Mouse (Mus musculus): ENCODE measurements around the gene Olfr523. TPM values are rescaled to one million over a fixed set of nuclear protein-coding genes. Genes with fewer than 3 reads are reported as not detected.
A peak's percentile ranks its signal among the peaks of the same experiment; 100 is the strongest.
"Not testable (repeated sequence)": the region's sequence is repeated elsewhere in the genome, so short reads cannot be mapped to it uniquely, and the experiment has no call there.

Gene Olfr523
- polyA plus RNA-seq (2012; rRNA removed): not detected in 2 replicates

DNA sequence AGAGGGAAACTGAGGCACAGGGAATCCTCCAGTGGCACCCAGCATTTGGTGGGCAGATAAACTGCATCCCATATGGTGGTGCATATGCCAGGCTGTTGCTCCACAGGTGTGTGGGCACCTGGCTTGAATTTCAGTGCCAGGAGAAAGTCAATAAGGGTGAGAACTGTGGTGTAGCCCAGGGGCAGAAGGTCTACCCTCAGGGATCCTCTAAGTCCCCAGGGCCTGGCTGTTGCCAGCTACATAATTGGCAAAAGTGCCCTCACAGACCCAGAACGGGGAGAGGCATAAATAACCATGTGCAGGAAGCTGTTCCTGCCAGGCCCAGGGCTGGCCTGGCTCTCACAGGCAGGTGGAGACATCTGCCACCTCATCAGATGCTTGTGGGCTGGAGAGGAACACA, at the start of gene Olfr523:
Gene Olfr523 (plus strand): TSS at position 282 of the 400 bp plus-strand sequence.
- no peak for DNase-seq (ENCODE audit: low read depth)
- TF ChIP-seq POLR2A (IDR thresholded peaks at IDR 0.05; ENCODE audit: borderline replicate concordance, extremely low read depth, insufficient read depth, insufficient read length, poor library complexity, severe bottlenecking) (no peak), CTCF (IDR thresholded peaks at IDR 0.05; ENCODE audit: borderline replicate concordance, extremely low read depth, insufficient read depth, insufficient read length) (no peak)

DNA sequence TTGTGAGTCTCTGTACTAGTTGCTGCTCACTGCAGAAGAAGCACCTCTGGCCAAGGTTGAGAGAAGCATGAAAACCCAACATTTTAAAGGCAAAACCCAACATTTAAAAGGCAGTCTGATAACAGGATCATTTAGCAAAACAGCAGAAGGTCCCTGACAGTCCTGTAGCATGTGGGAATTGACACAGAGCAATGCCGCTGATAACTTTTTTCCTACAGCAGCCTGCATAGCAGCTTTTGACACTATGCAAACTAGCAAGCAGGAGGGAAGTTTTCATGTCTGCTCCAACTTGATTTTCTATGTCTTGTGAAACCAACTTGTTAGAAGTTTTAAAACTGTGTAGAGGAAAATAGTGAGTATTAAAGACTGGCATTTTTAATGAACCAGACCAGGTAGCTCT, 48.6 kb upstream of the Olfr523 start:
- no peak for DNase-seq (ENCODE audit: low read depth)
- TF ChIP-seq CTCF (IDR thresholded peaks at IDR 0.05; ENCODE audit: borderline replicate concordance, extremely low read depth, insufficient read depth, insufficient read length) (no peak), POLR2A (IDR thresholded peaks at IDR 0.05; ENCODE audit: borderline replicate concordance, extremely low read depth, insufficient read depth, insufficient read length, poor library complexity, severe bottlenecking) (no peak)

DNA sequence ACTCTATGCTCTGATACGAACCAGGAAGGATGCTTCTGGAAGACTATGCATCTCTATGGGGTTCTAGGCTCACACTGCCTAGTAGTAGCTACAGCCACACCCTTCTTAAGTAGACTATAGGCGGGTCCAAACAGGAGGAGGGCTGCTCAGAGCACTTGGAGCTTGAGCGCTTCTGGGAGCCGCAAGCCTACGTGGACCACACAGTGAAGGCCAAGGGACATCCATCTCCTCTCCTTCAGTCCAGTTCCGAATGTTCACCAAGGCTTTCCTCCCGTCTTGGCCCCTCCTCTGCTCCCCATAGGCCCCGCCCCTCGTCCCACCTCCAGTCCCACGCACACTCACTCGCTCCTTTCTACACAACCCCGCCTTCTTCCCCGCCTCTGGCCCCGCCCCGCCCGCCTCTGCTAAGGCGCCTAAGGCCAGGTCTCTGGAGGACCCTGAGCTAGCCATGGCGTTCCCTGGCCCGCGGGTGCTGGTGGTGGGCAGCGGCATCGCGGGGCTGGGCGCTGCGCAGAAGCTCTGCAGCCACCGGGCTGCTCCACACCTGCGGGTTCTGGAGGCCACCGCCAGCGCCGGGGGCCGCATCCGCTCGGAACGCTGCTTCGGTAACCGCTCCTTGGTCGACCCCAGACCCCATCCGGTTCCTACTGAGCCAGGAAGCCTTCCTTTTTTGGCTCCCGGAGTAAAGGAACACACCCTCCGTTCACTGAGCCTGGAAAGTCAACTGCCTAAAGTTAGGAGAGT, 47.6 kb upstream of the Olfr523 start:
- DNase-seq (ENCODE audit: low read depth): peak; percentile 96
- no peak for TF ChIP-seq CTCF (IDR thresholded peaks at IDR 0.05; ENCODE audit: borderline replicate concordance, extremely low read depth, insufficient read depth, insufficient read length)

DNA sequence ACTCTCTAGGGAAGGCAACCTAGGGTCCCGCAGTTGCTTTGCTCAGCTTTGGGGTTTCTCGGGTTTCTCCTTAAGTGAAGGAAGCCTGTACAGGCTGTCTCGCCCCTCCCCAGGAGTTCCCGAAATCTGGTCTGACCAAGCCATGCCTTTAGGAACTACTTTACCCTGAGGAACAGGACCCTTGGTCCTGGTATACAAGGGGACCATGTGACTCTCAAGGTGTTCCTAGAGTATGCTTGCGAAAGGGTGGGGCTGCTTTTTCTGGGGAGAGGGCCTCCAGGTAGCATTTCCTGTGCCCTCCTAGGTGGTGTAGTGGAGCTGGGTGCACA, 47.0 kb upstream of the Olfr523 start:
- DNase-seq (ENCODE audit: low read depth): no peak
- TF ChIP-seq CTCF (IDR thresholded peaks at IDR 0.05; ENCODE audit: borderline replicate concordance, extremely low read depth, insufficient read depth, insufficient read length): no peak
- no peak for TF ChIP-seq POLR2A (IDR thresholded peaks at IDR 0.05; ENCODE audit: borderline replicate concordance, extremely low read depth, insufficient read depth, insufficient read length, poor library complexity, severe bottlenecking)

DNA sequence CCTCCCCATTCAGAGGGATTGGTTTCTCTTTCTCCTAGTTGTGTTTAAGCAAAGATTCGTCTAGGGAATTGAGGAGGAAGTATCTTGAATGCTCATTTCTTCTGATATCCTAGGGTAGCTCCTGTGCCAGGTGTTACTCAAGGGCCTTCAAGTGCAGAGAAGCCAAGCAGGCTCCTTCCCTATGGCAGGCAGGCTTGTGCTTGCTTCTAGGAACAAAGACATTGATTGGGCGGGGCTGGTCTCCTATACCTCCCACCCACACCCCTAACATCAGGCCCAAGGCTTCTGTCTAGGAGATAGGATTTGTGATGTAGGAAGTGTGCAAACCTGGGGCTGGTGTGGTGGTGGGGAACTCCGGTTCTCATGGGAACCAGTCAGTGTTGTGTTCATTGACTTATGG, 46.1 kb upstream of the Olfr523 start:
- TF ChIP-seq POLR2A (IDR thresholded peaks at IDR 0.05; ENCODE audit: borderline replicate concordance, extremely low read depth, insufficient read depth, insufficient read length, poor library complexity, severe bottlenecking): no peak
- TF ChIP-seq CTCF (IDR thresholded peaks at IDR 0.05; ENCODE audit: borderline replicate concordance, extremely low read depth, insufficient read depth, insufficient read length): no peak
- DNase-seq (ENCODE audit: low read depth): no peak

DNA sequence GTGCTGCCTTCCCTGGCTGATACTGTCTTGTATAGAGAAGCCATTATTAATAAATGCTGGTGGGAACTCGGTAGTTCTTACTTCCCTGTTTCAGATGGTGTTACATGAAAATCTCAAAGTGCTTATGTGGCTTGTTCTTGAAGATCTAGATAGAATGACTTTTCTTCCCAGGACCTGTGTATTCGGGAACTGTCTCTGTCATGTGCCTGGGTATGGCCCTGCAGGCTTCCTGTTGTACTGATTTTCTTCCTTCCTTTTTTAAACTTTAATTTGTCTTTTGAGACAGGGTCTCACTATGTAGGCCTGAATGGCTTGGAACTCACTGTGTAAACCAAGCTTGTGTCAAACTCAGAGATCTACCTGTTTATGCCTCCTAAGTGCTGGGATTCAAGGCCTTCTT, 45.1 kb upstream of the Olfr523 start:
- TF ChIP-seq POLR2A (IDR thresholded peaks at IDR 0.05; ENCODE audit: borderline replicate concordance, extremely low read depth, insufficient read depth, insufficient read length, poor library complexity, severe bottlenecking) (no peak), CTCF (IDR thresholded peaks at IDR 0.05; ENCODE audit: borderline replicate concordance, extremely low read depth, insufficient read depth, insufficient read length) (no peak)

DNA sequence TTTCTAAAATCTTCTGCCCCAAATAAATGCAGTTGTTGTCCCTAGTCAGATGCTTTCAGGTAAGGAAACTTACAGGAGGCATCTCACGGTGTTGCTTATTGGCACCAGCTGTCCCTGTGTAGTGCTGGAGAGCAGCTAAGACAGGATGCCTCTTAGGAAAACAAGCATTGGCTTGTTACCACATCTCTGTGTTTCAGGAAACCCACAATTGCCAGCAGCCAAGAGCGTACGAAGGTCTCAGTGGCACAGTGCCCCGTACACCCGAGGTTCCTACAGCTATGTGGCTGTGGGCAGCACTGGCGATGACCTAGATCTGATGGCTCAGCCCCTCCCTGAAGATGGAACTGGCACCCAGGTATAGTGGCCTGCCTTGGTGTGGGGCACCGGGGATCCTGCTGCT, 40.8 kb upstream of the Olfr523 start:
- not testable (repeated sequence) for DNase-seq (ENCODE audit: low read depth)

More for the DNA sequence above, 45.1 kb upstream of the Olfr523 start:
- DNase-seq (ENCODE audit: low read depth): no peak

DNA sequence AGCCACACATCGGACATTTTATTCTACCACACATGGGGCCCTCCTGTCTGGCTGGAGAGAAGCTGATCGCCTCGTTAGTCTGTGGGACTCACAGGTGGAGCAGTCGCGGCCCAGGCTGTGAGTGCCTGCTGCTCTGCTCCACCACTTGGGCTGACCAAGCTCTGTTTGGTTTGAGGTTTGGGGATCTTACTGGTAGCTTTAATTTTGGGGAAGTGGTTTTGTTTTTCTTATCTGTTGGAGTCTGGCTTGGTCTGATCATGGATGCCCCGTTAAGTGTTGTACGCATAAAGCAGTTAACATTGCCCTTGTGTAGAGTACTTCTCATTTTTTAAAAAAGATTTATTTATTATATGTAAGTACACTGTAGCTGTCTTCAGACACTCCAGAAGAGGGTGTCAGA, 39.0 kb upstream of the Olfr523 start:
- DNase-seq (ENCODE audit: low read depth): not testable (repeated sequence)

DNA sequence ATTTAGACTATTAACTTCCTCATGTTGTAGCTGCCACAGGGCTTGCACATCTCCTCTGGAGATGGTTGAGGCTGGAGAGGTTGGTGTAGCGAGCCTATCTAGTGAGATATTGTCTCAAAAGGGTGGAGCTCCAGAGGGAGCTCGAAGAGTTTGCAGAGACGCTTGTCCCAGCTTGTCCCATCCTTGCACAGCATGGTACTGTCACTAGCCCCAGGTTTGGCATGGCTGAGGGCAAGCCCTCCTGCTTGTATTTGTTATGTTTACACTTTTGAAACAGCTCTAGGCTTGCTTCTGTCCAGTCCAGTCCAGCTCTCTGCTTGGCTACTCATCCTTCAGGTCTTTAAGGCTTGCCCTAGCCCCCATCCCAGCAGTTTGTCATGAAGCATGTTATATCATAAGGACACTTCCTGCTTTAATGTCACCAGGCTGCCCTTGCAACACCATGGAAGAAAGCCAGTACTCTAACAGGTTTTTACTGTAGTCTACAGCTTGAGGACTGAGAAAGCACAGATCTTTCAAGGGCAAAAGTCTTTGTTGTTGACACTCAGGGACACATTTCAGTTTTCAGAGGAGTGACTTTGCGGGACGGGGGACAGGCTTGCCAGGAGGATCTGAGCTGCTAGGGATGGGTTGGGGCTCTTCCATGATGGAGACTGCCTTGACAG, 37.8 kb upstream of the Olfr523 start:
- TF ChIP-seq CTCF (IDR thresholded peaks at IDR 0.05; ENCODE audit: borderline replicate concordance, extremely low read depth, insufficient read depth, insufficient read length) (no peak), POLR2A (IDR thresholded peaks at IDR 0.05; ENCODE audit: borderline replicate concordance, extremely low read depth, insufficient read depth, insufficient read length, poor library complexity, severe bottlenecking) (no peak)
- no peak for DNase-seq (ENCODE audit: low read depth)

DNA sequence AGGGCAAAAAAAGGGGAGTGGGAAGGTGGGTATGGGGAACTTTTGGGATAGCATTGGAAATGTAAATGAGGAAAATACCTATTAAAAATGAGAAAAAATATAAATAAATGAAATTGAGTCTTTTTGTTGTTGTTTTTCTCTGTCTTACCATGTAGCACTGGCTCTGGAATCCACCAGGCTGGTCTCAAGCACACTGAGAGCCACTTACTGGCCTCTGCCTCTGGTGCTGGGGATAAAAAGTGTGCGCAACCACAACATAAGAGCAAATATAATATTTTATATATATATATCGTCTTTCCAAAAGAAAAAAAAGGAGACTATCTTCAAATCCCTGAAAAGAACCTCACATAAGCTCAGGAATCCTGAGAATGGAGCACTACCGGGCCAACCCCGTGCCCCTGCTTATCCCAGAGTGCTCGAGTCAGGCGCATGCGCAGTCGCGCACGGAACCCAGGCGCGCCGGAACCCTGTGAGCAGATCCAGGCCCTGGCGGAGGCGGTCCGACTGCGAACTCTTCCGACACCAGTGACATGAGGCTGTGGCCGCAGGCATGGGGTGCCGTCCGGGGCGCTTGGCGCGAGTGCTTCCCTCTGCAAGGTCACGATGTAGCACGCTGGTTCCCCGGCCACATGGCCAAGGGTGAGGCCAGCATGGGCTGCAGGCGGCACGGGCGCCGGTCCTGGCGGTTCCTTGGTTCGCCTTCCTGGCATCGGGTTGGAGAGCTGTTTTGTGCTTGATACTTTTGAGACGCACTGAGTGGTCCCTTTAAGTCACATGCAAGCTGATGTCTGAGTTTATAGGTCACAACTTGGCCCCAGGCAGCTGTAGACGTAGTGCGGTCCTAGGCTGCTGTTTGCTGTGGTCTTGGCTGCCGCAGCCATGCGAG, 35.6 kb upstream of the Olfr523 start, which contains the start of gene Mtg1:
Gene Mtg1 (plus strand): TSS at position 430 of the 886 bp plus-strand sequence.
- DNase-seq (ENCODE audit: low read depth): peak; percentile 96
- TF ChIP-seq POLR2A (IDR thresholded peaks at IDR 0.05; ENCODE audit: borderline replicate concordance, extremely low read depth, insufficient read depth, insufficient read length, poor library complexity, severe bottlenecking) (peak; percentile 61; the same call in 1 of the 2 replicates), CTCF (IDR thresholded peaks at IDR 0.05; ENCODE audit: borderline replicate concordance, extremely low read depth, insufficient read depth, insufficient read length) (no peak)

DNA sequence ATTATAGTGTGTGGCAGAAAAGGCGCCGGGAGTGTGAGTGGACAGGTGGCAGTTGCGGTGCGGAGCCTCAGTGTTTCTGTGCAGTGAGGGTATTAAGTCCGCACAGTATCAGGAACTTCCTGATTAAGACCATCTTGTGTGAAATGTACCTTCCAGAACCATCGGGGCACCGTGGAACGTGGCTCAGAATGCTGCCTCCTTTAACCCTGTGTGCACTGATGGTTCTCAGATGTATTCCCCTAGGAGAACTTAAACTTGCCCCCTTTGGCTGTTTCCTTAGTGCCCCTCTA, 35.1 kb upstream of the Olfr523 start:
- DNase-seq (ENCODE audit: low read depth): no peak
- TF ChIP-seq POLR2A (IDR thresholded peaks at IDR 0.05; ENCODE audit: borderline replicate concordance, extremely low read depth, insufficient read depth, insufficient read length, poor library complexity, severe bottlenecking) (no peak), CTCF (IDR thresholded peaks at IDR 0.05; ENCODE audit: borderline replicate concordance, extremely low read depth, insufficient read depth, insufficient read length) (no peak)

DNA sequence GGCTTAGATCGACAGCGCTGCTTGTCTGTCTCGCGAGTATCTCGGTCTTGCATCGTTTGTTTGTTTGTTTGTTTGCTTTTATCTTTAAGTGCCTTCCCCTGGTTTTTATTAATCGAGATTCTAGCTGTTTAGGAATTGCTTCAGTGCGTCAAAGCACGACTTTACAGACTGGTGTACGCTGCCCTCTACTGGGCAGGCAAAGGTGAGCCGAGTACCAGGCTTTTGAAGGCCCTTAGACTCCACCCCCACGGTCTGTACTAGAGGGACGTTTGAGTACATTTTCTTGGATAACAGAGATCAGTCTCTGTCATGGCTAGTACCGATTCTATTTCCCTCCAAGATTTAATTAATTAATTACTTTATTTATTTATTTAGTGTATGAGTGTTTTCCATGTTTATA, 31.7 kb upstream of the Olfr523 start:
- TF ChIP-seq POLR2A (IDR thresholded peaks at IDR 0.05; ENCODE audit: borderline replicate concordance, extremely low read depth, insufficient read depth, insufficient read length, poor library complexity, severe bottlenecking) (no peak), CTCF (IDR thresholded peaks at IDR 0.05; ENCODE audit: borderline replicate concordance, extremely low read depth, insufficient read depth, insufficient read length) (peak; percentile 79)
- DNase-seq (ENCODE audit: low read depth): peak; percentile 80

Measured in brain, embryonic 14.5 days (tissue).